Mouse (Mus musculus) hindbrain, embryonic 13.5 days (tissue): ENCODE data around the gene Map2k6. TPM values are rescaled to one million over a fixed set of nuclear protein-coding genes. Genes with fewer than 3 reads are reported as not detected.
A peak's percentile ranks its signal among the peaks of the same experiment; 100 is the strongest.
"Not testable (repeated sequence)": the region's sequence is repeated elsewhere in the genome, so short reads cannot be mapped to it uniquely, and the experiment has no call there.

ENCODE experiments used
- ATAC-seq: fragments of 200-750 bp; cut with Nextera tagmentation; 2 replicates; pipeline ENCODE4 v1.8.0; 2017; ENCODE audit warnings: moderate TSS enrichment; ENCODE audit not compliant: low FRiP score
- H3K27ac ChIP-seq: fragments of 300-500 bp; sonication (generic); 2 replicates; pipeline ENCODE4 v1.5.1; 2015; ENCODE audit warnings: inconsistent platforms, mild to moderate bottlenecking, moderate library complexity
- H3K27me3 ChIP-seq: fragments of 300-500 bp; sonication (generic); 2 replicates; pipeline ENCODE4 v1.6.1; 2015; ENCODE audit warnings: mild to moderate bottlenecking, inconsistent platforms
- H3K36me3 ChIP-seq: fragments of 300-500 bp; sonication (generic); 2 replicates; pipeline ENCODE4 v1.6.1; 2015; ENCODE audit warnings: mild to moderate bottlenecking, inconsistent platforms
- H3K4me1 ChIP-seq: fragments of 300-500 bp; sonication (generic); replicated peaks from 2 replicates; pipeline ENCODE4 v1.6.1; 2015; ENCODE audit warnings: inconsistent platforms
- H3K4me2 ChIP-seq: fragments of 300-500 bp; sonication (generic); 2 replicates; pipeline ENCODE4 v1.6.1; 2015; ENCODE audit warnings: inconsistent platforms, mild to moderate bottlenecking, moderate library complexity
- H3K4me3 ChIP-seq: fragments of 300-500 bp; sonication (generic); 2 replicates; pipeline ENCODE4 v1.5.1; 2015; ENCODE audit warnings: mild to moderate bottlenecking, inconsistent platforms
- H3K9ac ChIP-seq: fragments of 300-500 bp; sonication (generic); 2 replicates; pipeline ENCODE4 v1.6.1; 2015; ENCODE audit warnings: mild to moderate bottlenecking, inconsistent platforms
- H3K9me3 ChIP-seq: fragments of 300-500 bp; sonication (generic); 2 replicates; pipeline ENCODE4 v1.6.1; 2016; ENCODE audit warnings: inconsistent platforms
- WGBS: fragments of 180-500 bp; shearing (Covaris S2); methylation state at CpG from one replicate; pipeline ENCODE4 v1.1.7; 2015; 5-methylcytosine and 5-hydroxymethylcytosine counted together
- polyA plus RNA-seq: library from polyadenylated mRNA; unstranded; fragments of >200 nt; fragmentation: Nextera tagmentation; extraction: Ambion mirVana; gene quantifications from 2 replicates; pipeline ENCODE4 v1.2.1, GENCODE M21; 2015

Map2k6 gene
- 26.6 and 33.6 TPM in 2 replicates for polyA plus RNA-seq

DNA sequence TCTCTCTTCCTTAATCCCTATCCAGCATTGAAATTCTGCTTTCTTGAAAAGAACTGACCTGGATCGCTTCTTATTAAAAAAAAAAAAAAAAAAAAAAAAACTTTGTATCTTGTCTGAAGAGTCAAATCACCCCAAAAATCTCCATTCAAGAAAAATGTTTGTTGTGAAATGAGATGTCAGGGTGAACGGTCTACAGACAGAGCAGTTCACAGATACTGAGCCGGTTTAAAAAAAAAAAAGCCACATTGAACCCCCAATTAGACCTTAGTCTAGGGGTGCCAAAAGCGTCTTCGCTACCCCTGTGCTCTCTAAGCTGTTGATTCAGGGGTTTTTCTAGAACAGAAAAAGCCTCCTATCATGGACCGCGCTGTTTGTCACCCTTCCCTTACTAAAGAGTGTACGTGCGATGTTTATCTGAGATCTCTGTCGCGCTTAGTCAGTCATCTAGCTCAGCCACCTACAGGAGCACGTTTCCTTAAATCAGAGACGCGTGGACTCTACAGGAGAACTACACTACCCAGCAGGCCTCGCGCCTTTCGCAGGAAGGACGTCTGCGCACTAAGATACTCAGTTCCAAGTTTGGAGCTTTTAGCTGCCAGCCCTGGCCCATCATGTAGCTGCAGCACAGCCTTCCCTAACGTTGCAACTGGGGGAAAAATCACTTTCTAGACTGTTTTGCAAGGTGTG, at the start of gene Map2k6:
Gene Map2k6, plus strand, starts transcription at position 570 of the 687 bp plus-strand sequence.
- Histone ChIP-seq H3K9me3 (no peaks in the 10 kb centered on the region), H3K27ac (peak within 1 kb of the TSS; percentile 23; the same call in 1 of the 2 replicates), H3K4me3 (peak within 1 kb of the TSS; percentile 66), H3K27me3 (0 out of 2 replicates have a peak, but pooled peaks cover 7% of the 10 kb centered on the region), H3K4me2 (peak within 1 kb of the TSS; percentile 67), H3K9ac (peak within 1 kb of the TSS; percentile 78), H3K4me1 (peaks cover 51% of the 10 kb centered on the region), H3K36me3 (no peaks in the 10 kb centered on the region)
- ATAC-seq = peak; percentile 94
- WGBS = 11% methylated on average over 20 of the region's 20 CpGs

DNA sequence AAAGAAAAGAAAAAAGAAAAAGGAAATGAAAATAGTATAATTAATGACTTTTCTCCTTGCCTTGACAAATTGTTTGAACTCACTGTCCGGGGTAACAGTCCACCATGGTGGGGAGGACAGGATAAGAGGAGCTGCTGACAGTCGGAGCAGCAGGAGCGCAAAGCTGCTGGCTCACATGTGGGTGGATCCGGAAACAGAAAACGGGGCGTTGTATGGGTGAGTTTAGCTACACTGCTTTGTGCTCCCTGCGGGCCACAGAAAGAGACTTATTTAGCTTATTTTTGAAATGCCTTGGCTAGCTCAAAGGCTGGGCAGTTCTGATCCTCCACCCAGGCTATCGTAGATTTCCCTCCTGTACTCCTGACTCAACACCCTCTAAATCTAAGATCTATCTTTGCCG, 44.7 kb upstream of the Map2k6 start:
- no peaks in the 10 kb centered on the region for H3K9me3 ChIP-seq
- no peaks in the 10 kb centered on the region for H3K36me3 ChIP-seq
- no peak for ATAC-seq
- H3K9ac ChIP-seq = no peak overlapping the region
- no peak overlapping the region for H3K27ac ChIP-seq
- no peaks in the 10 kb centered on the region for H3K4me1 ChIP-seq
- no peak overlapping the region for H3K4me3 ChIP-seq
- no peak overlapping the region for H3K4me2 ChIP-seq
- H3K27me3 ChIP-seq = no peaks in the 10 kb centered on the region
- WGBS = 86% methylated on average over 9 of the region's 9 CpGs

DNA sequence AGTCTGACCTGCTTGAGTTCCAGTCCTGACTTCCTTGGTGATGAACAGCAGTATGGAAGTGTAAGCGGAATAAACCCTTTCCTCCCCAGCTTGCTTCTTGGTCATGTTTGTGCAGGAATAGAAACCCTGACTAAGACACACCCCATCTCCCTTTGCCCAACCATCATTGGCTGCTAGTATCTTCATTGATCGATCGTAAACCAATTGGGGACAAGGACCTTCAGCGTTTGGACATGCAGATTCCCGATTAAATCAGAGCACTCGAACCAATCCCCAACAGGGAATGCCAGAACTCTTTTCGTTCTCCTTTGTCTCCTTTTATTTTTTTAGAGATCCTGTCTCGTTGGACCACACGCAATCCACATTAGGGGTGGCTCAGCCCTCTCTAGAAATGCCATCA, 43.8 kb upstream of the Map2k6 start:
- ATAC-seq, H3K27me3 ChIP-seq, H3K9ac ChIP-seq, H3K4me1 ChIP-seq, H3K27ac ChIP-seq, H3K9me3 ChIP-seq, H3K36me3 ChIP-seq, H3K4me3 ChIP-seq, H3K4me2 ChIP-seq: not testable (repeated sequence)
- 85% methylated on average over 9 of the region's 9 CpGs for WGBS

DNA sequence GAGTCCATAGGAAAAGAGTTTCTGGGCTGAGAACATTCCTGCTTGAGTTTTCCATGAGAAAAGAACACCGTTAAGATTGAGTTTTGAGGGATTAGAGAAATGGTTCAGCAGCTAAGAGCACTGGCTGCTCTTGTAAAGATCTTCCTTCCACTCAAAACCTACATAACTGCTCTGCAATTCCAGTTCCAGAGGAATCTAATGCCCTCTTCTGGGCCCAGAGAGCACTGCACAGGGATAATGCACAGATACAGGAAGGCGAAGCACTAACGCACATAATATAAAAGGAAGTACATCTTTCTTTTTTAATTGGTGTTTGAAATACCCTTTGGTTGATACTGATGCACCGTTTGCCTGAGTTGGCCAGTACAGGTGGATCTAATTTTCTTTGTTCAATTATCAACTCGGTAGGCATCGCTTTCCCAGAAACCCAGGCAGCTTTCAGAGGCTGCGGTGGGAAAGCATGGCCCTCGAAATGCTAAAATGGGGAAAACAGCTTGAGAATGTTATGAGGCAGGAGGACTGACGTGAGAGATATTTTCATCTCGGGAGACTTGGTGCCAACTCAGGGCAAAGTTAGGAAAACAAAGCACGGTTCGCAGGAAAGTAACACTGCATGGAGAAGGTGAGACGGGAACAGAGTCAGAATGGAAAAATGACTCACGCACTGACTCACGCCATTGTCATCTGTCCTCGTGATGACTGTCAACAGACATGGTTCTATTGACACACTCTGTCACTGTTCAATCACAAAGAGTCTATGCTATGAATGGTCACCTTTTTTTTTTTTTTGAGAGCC, 41.0 kb upstream of the Map2k6 start:
- WGBS = 77% methylated on average over 16 of the region's 16 CpGs
- H3K27ac ChIP-seq = no peak overlapping the region
- H3K4me1 ChIP-seq = no peaks in the 10 kb centered on the region
- H3K36me3 ChIP-seq = no peaks in the 10 kb centered on the region
- peaks cover 3% of the 10 kb centered on the region; the same call in 1 of the 2 replicates for H3K9me3 ChIP-seq
- no peak overlapping the region for H3K4me3 ChIP-seq
- no peak overlapping the region for H3K4me2 ChIP-seq
- H3K9ac ChIP-seq = no peak overlapping the region
- ATAC-seq = no peak
- H3K27me3 ChIP-seq = no peaks in the 10 kb centered on the region

DNA sequence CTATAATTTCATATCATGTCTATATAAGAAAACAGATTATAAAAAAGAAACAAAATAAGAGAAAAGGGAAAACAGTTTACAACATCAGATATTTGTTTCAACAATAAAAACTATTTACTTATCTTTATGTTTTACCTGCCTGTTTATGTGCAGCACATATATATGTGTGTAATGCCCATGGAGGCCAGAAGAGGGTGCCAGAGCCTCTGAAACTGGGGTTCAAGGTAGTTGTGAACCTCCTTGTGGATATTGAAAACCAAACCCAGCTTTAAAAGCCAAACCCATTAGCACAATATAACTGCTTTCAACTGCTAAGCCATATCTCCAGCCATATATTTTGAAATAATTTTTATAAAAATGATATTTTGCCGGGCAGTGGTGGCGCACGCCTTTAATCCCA, 33.9 kb upstream of the Map2k6 start:
- no peaks in the 10 kb centered on the region for H3K27me3 ChIP-seq
- no peaks in the 10 kb centered on the region for H3K9me3 ChIP-seq
- 80% methylated on average over 3 of the region's 3 CpGs for WGBS
- H3K4me1 ChIP-seq = no peaks in the 10 kb centered on the region
- H3K4me2 ChIP-seq = no peak overlapping the region
- H3K36me3 ChIP-seq = no peaks in the 10 kb centered on the region
- no peak for ATAC-seq
- H3K27ac ChIP-seq = no peak overlapping the region
- no peak overlapping the region for H3K4me3 ChIP-seq
- H3K9ac ChIP-seq = no peak overlapping the region

DNA sequence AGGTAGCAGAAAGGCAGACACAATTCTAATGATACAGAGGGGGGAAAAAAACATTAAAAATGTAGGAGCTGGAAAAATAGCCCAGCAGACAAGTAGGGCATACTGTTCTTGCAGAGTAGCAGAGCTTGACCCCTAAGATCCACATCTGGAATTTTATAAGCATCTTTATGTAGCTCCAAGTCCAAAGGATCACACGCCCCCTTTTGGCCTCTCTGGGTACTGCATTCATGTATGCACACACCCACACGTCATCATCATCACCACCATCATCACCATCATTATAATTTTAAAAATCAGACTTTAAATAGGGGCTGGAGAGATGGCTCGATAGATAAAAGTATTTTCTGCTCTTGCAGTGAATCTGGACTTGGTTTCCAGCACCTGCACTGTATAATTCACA, 32.0 kb upstream of the Map2k6 start:
- H3K36me3 ChIP-seq = no peaks in the 10 kb centered on the region
- no peaks in the 10 kb centered on the region for H3K4me1 ChIP-seq
- H3K4me2 ChIP-seq = no peak overlapping the region
- no peaks in the 10 kb centered on the region for H3K27me3 ChIP-seq
- H3K4me3 ChIP-seq = no peak overlapping the region
- no peak overlapping the region for H3K27ac ChIP-seq
- WGBS = 82% methylated on average over 3 of the region's 3 CpGs
- H3K9ac ChIP-seq = no peak overlapping the region
- ATAC-seq = no peak
- H3K9me3 ChIP-seq = no peaks in the 10 kb centered on the region

DNA sequence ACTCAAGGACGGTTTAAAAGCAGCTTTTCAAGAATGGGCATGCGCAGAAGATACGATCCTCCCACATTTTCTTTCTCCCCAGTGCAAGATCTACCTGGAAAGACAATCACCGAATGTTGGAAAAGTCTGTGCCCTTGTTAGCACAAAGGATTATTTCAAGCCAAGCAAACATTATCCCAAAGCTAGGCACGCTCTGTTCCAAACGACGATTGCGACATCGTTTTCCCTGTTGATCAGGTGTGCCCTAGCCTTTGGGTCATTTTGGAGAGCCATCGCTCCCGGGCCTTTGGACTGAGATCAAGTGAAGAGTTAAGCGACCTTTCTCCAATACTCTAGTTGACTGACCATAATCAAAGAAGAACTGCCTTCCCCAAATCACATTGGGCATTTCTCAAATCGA, 31.3 kb upstream of the Map2k6 start:
- Histone ChIP-seq H3K36me3 (no peaks in the 10 kb centered on the region), H3K27me3 (no peaks in the 10 kb centered on the region), H3K4me2 (no peak overlapping the region), H3K9ac (no peak overlapping the region), H3K4me3 (no peak overlapping the region), H3K9me3 (no peaks in the 10 kb centered on the region), H3K27ac (no peak overlapping the region), H3K4me1 (no peaks in the 10 kb centered on the region)
- ATAC-seq = no peak
- 96% methylated on average over 13 of the region's 13 CpGs for WGBS

DNA sequence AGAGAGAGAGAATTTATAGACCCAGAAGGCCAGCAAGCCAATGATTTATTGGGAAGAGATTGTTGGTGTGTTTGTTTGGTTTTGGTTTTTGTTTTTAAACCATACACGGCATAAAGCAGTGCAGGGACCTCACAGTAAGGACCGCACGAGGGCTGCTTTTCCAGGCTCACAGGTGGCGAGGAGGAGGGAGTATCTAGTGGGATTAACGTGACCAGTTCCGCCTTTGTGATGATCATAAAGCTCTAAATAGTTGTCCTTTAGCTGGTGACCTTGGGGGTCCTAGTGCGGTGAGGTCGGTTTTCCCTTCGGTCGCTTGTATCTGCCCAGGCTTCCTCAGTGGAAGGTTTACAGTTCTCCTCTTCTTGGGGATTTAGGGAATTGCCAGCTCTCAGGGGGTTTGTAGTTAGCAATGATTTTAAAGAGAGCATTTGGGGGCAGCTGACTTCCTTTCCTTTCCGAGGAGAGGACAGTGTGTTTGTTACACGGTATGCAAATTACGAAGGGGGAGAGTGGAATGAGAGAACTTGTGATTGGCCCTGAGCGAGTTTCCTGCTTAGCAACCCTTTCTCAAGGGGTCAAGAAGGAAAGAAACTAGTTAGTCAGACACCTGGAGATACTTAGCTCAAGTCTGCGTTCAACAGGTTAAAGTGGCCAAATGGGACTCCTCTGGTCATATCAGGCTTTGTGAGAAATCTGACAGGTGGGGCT, 29.5 kb upstream of the Map2k6 start:
- no peaks in the 10 kb centered on the region for H3K4me1 ChIP-seq
- no peaks in the 10 kb centered on the region for H3K36me3 ChIP-seq
- no peak overlapping the region for H3K27ac ChIP-seq
- H3K9ac ChIP-seq = no peak overlapping the region
- no peak overlapping the region for H3K4me2 ChIP-seq
- ATAC-seq = no peak
- 24% methylated on average over 15 of the region's 15 CpGs for WGBS
- no peak overlapping the region for H3K4me3 ChIP-seq
- no peaks in the 10 kb centered on the region for H3K9me3 ChIP-seq
- H3K27me3 ChIP-seq = no peaks in the 10 kb centered on the region

DNA sequence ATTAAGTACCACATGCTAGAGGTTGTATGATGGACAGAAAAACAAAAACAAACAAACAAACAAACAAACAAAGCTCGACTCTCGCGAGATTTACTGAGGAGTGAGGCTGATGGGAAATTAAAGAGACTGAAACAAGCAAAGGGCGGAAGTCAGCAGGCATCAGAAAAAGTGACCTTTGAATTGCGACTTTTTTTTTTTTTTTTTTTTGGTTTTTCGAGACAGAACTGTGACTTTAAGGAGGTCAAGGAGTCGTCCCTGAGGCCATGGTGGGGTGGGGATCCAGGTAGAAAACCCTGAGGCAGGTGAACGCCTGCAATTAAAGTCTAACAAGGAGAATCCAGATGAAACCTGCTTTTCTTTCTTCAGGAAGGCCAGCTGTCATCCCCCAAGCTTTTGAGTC, 27.1 kb upstream of the Map2k6 start:
- ATAC-seq = no peak
- no peaks in the 10 kb centered on the region for H3K4me1 ChIP-seq
- H3K4me2 ChIP-seq = no peak overlapping the region
- no peaks in the 10 kb centered on the region for H3K27me3 ChIP-seq
- 77% methylated on average over 8 of the region's 8 CpGs for WGBS
- H3K27ac ChIP-seq = no peak overlapping the region
- H3K9me3 ChIP-seq = no peaks in the 10 kb centered on the region
- no peaks in the 10 kb centered on the region for H3K36me3 ChIP-seq
- H3K4me3 ChIP-seq = no peak overlapping the region
- no peak overlapping the region for H3K9ac ChIP-seq

DNA sequence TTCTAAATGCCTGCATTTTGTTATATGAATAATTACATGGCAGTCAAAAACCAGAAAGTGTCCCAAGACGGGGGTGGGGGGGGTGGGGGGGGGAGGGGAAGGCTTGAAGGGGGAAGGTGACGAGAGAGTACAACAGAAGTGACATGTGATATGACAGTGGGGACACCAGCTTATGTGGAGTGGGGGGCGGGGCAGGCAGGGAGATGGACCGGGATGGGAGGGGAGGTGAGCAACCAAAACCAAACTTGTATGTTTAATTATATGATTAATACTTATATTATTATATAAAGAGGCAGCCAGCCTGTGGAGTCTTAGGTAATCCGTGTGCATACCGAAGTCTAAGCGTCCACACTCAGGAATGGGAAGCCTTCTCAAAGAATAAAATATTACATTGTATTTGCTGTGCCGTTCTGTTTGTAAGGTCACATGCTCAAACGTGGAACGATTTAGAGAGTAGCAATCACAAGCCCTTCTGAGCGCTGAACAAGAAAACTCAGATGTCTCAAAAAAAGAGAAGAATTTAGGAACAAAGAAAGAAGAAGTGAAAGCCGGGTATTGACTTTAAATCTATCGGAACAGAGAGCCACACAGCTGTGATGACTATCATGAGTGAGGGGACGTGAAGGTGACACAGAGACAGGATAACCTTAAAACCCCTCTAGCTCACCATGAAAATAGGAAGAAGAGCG, 26.5 kb upstream of the Map2k6 start:
- 85% methylated on average over 15 of the region's 15 CpGs for WGBS
- Histone ChIP-seq H3K9ac (no peak overlapping the region), H3K4me2 (no peak overlapping the region), H3K4me3 (no peak overlapping the region), H3K27ac (no peak overlapping the region), H3K36me3 (no peaks in the 10 kb centered on the region), H3K27me3 (no peaks in the 10 kb centered on the region), H3K4me1 (no peaks in the 10 kb centered on the region), H3K9me3 (no peaks in the 10 kb centered on the region)
- ATAC-seq = no peak

DNA sequence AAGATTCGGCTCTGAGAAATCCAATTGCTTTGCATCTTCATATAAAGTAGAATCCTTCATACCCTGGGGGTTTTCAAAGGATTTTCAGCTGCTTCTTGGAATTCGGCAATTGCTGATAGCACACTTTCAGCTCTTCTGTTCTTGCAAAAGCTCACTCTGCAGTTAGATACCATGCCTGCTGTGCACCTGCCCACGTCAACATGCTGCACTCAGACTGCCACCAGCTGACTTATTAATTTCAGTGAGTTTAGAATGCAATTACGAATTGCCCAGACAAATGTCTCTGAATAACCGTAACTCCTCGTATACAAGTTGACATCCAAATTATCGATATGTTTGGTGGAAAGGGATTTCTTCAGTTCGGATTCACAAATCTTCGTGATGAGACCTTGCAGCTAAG, 24.9 kb upstream of the Map2k6 start:
- H3K4me2 ChIP-seq = no peak overlapping the region
- H3K4me1 ChIP-seq = no peaks in the 10 kb centered on the region
- WGBS = 87% methylated on average over 9 of the region's 9 CpGs
- no peaks in the 10 kb centered on the region for H3K27me3 ChIP-seq
- no peak overlapping the region for H3K9ac ChIP-seq
- no peaks in the 10 kb centered on the region for H3K9me3 ChIP-seq
- H3K27ac ChIP-seq = no peak overlapping the region
- H3K4me3 ChIP-seq = no peak overlapping the region
- H3K36me3 ChIP-seq = no peaks in the 10 kb centered on the region
- ATAC-seq = no peak
